Mouse (Mus musculus): ENCODE results near the gene Rabepk. TPM values are rescaled to one million over a fixed set of nuclear protein-coding genes. Genes with fewer than 3 reads are reported as not detected.

Rabepk gene
- polyA plus RNA-seq (2017; shearing (Covaris generic)): 30.9 TPM

GRCm38 (mm10) chr2:34799357-34800256 is at the start of gene Rabepk:
Rabepk (minus strand) TSS chr2:34799912.

DNA sequence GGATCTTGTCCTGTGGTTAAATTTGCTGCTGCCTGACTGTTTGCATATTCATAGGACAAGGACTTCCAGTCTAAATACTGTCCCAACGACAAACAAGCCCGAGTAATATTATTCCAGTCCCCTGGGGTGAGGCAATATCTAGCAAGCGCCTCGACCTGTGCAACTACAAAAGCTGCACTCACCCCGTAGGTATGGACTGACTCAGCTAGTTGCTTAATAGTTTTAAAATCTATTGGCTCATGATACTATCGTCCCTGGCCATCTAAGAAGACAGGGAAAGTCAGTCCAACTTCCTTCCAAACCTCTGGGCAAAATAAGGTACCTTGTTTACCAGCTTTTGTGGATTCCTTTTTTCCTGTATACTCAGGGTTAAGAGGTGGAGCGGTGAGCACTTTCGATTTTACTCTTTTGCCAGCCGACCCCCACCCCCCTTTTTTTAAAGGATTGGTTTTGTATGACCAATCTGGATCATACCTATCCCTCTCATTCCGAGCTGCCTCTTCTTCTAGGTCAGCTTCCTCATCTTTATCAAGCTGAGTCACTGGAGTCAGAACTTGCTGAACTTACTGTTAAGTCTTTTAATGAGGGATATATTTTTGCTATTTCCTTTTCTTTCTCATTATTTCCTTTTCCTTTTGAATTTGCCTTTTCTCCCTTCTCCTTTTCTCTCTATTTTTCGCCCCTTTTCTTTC is 33.2 kb upstream of the Rabepk start, which contains the start of gene Gm34653:
Gene Gm34653, plus strand, starts transcription at position 242 of the 692 bp plus-strand sequence.

GRCm38 (mm10) chr2:34825827-34826459 is 26.2 kb upstream of the Rabepk start, which contains the start of gene Fbxw2:
Fbxw2 (minus strand) TSS chr2:34826311.

GRCm38 (mm10) chr2:34771368-34772226 is 28.1 kb downstream of the Rabepk start, which contains the start of gene Hspa5:
Hspa5 (plus strand) TSS chr2:34771970.

DNA sequence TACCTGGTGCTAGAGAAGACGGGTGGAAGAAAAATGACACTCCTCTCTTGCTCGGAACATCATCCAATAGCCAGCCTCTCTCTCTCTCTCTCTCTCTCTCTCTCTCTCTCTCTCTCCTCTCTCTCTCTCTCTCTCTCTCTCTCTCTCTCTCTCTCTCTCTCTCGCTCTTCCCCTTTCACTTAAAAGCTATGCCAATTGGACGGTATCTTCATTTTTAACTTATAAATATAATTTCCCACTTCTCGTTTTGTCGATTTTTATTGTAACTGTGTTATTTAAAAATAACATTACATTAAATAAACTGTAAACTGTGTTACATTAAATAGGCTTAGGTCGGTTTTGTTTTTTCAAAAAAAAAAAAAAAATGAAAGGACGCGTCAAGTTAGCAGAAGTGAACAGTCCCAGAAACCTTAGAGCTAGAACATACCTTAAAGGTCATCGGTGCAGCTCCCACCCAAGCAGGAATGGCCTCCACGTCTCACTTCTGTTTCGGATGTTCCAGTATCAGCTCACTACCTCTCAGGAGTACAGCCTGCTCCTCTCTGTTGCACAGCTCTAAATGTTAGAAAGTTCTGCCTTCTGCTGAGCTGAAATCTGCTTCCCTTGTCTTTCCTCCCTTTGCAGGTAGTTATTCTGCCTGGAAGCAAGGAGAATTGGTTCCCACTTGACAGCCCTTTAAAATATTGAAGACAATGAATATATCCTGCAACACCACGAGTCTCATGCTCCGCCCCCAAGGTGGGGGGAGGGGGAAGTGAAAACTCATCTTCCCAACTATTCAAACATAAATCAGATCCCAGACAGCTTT is 45.0 kb downstream of the Rabepk start, which contains the start of gene Gapvd1:
Gene Gapvd1, minus strand, starts transcription at position 682 of the 808 bp plus-strand sequence.

Other genes with a start within 250 kb of the Rabepk start
- gene Gapvd1, start 44.7 kb downstream of the Rabepk start, polyA plus RNA-seq (2017; shearing (Covaris generic)): 97.3 TPM
- 1,238 TPM for gene Hspa5, start 27.9 kb downstream of the Rabepk start, polyA plus RNA-seq (2017; shearing (Covaris generic))
- gene Fbxw2, start 26.4 kb upstream of the Rabepk start, polyA plus RNA-seq (2017; shearing (Covaris generic)): 158 TPM
- gene Gm34653, start 33.1 kb upstream of the Rabepk start, polyA plus RNA-seq (2017; shearing (Covaris generic)): not detected
- gene Cutal, start 74.5 kb upstream of the Rabepk start, polyA plus RNA-seq (2017; shearing (Covaris generic)): not detected
- gene Psmd5, start 75.1 kb upstream of the Rabepk start, polyA plus RNA-seq (2017; shearing (Covaris generic)): 40.6 TPM
- gene Phf19, start 114.1 kb upstream of the Rabepk start, polyA plus RNA-seq (2017; shearing (Covaris generic)): 3.1 TPM
- gene Traf1, start 161.9 kb upstream of the Rabepk start, polyA plus RNA-seq (2017; shearing (Covaris generic)): 1,568 TPM